Mouse (Mus musculus): ENCODE data around the gene Nrcam. TPM values are rescaled to one million over a fixed set of nuclear protein-coding genes. Genes with fewer than 3 reads are reported as not detected.
A peak's percentile ranks its signal among the peaks of the same experiment; 100 is the strongest.

Gene Nrcam
- total RNA-seq, 2 experiments from 2014 or later = 4.4 to 9.3 TPM

- peak; percentile 62 to 69 for DNase-seq (ENCODE audit: low spot score in 2 of 2)
Measured at GRCm38 (mm10) chr12:44601410-44602149, 272.9 kb downstream of the Nrcam start.

- no peak for DNase-seq (ENCODE audit: low spot score in 2 of 2)
Measured at GRCm38 (mm10) chr12:44602269-44602957, 273.7 kb downstream of the Nrcam start.

GRCm38 (mm10) chr12:44602958-44603331 lies 274.3 kb downstream of the Nrcam start:
- no peak for DNase-seq (ENCODE audit: low spot score in 2 of 2)

DNA sequence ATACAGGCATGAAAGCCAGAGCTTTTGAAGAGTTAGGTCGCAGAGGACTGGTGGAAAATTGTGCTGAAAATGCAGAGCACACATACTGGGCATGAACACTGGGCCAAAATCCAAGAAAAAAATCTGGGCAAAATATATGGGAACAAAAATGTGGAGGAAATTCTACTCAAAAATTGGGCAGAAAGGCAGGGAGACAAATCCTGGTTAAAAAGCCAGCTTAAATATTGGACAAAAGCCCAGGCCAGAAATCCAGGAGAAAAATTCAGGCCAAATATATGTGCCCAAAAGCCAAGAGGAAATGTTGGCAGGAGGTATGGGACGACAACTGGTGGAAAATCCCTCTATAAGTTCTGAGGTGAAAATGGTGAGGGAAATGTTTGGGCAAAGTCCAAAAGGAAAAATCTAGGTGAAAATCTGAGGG lies 288.3 kb downstream of the Nrcam start:
- no peak for DNase-seq (ENCODE audit: low spot score in 2 of 2)

GRCm38 (mm10) chr12:44617488-44617887 lies 288.8 kb downstream of the Nrcam start:
- DNase-seq (ENCODE audit: low spot score in 2 of 2) = no peak

DNA sequence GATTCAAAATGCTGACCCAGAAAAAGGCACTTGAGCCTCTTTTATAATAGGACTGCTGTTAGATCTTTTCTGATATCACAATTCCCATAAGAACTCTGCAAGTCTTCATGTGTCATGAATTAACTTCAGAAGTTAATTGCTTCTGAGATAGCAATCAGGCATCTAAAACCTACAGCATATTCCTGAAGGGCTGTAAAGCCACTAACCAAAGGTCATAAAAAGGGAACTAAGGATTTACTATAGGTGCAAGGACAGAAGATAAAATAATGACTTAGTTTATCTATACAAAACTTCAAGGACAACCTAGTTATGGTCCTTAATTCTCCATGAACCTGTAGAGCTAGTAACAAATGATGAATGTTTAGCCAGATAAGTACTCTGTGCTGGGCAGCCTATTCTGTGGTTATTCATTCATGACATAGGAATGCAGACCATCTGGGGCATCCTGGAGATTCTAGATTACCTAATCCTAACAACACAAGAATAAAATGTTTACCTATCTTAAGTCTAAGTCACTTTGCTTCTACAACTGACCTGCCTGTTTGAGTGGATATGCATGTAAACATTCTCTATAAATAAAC lies 310.7 kb downstream of the Nrcam start:
- DNase-seq (ENCODE audit: low spot score in 2 of 2) = no peak

- no peak for DNase-seq (ENCODE audit: low spot score in 2 of 2)
Measured at GRCm38 (mm10) chr12:44640579-44640978, 311.9 kb downstream of the Nrcam start.

Other genes starting within 250 kb of the Nrcam start
- gene Dnajb9, start 118.6 kb upstream of the Nrcam start, total RNA-seq (2021) = 10 to 100 TPM; 56.9 TPM
- gene Pnpla8, start 107.5 kb upstream of the Nrcam start, total RNA-seq (2021) = 100 to 1,000 TPM; 123 to 143 TPM

All from adrenal gland, adult 18-20 months (tissue).